Mouse (Mus musculus): ENCODE results near the gene Dusp6. TPM values are rescaled to one million over a fixed set of nuclear protein-coding genes. Genes with fewer than 3 reads are reported as not detected.
A peak's percentile ranks its signal among the peaks of the same experiment; 100 is the strongest.

Gene Dusp6
- polyA plus RNA-seq, 1 experiment from 2014 or later, result 34.1 TPM

- Histone ChIP-seq H3K4me2 (ENCODE audit: low read length) (no peak overlapping the region), H3K4me3 (ENCODE audit: low read depth, low read length) (no peak overlapping the region)
- no peak for ATAC-seq
These were observed 34.7 kb downstream of the Dusp6 start for GRCm38 (mm10) chr10:99297721-99298120.

GRCm38 (mm10) chr10:99298328-99299295, 35.6 kb downstream of the Dusp6 start:
- peak; percentile 67; the same call in 1 of the 2 replicates for ATAC-seq
- H3K9ac ChIP-seq (ENCODE audit: low read length), result no peak overlapping the region
- 5% methylated on average over 18 of the region's 18 CpGs for whole genome bisulfite sequencing

More at GRCm38 (mm10) chr10:99297721-99298120, 34.7 kb downstream of the Dusp6 start:
- H3K9me3 ChIP-seq (replicated peaks; ENCODE audit: control insufficient read depth, low read length), result no peaks in the 10 kb centered on the region
- 54% methylated on average over 3 of the region's 3 CpGs for WGBS
- H3K9ac ChIP-seq (ENCODE audit: low read length), result no peak overlapping the region
- DNase-seq (ENCODE audit: low spot score), result no peak
- H3K27ac ChIP-seq (ENCODE audit: low read depth, low read length), result no peak overlapping the region
- peaks cover 10% of the 10 kb centered on the region for H3K4me1 ChIP-seq (ENCODE audit: control insufficient read depth, insufficient read depth, low read length)
- H3K36me3 ChIP-seq (ENCODE audit: control insufficient read depth, insufficient read depth, low read length), result no peaks in the 10 kb centered on the region
- H3K27me3 ChIP-seq (replicated peaks; ENCODE audit: control insufficient read depth, insufficient read depth, low read length), result no peaks in the 10 kb centered on the region

GRCm38 (mm10) chr10:99299303-99299702, 36.3 kb downstream of the Dusp6 start:
- no peaks in the 10 kb centered on the region for H3K9me3 ChIP-seq (replicated peaks; ENCODE audit: control insufficient read depth, low read length)
- H3K9ac ChIP-seq (ENCODE audit: low read length), result no peak overlapping the region
- no peaks in the 10 kb centered on the region for H3K36me3 ChIP-seq (ENCODE audit: control insufficient read depth, insufficient read depth, low read length)
- H3K4me3 ChIP-seq (ENCODE audit: low read depth, low read length), result no peak overlapping the region
- 0 out of 2 replicates have a peak overlapping the region, but pooled peaks have one; percentile 14 for H3K27ac ChIP-seq (ENCODE audit: low read depth, low read length)
- DNase-seq (ENCODE audit: low spot score), result no peak
- H3K4me2 ChIP-seq (ENCODE audit: low read length), result peak overlapping the region; percentile 34
- peaks cover 10% of the 10 kb centered on the region for H3K4me1 ChIP-seq (ENCODE audit: control insufficient read depth, insufficient read depth, low read length)
- WGBS, result 5% methylated on average over 9 of the region's 9 CpGs
- peak; percentile 46; the same call in 1 of the 2 replicates for ATAC-seq
- no peaks in the 10 kb centered on the region for H3K27me3 ChIP-seq (replicated peaks; ENCODE audit: control insufficient read depth, insufficient read depth, low read length)

More at GRCm38 (mm10) chr10:99298328-99299295, 35.6 kb downstream of the Dusp6 start:
- Histone ChIP-seq H3K36me3 (ENCODE audit: control insufficient read depth, insufficient read depth, low read length) (no peaks in the 10 kb centered on the region), H3K27me3 (replicated peaks; ENCODE audit: control insufficient read depth, insufficient read depth, low read length) (no peaks in the 10 kb centered on the region), H3K27ac (ENCODE audit: low read depth, low read length) (0 out of 2 replicates have a peak overlapping the region, but pooled peaks have one; percentile 14), H3K9me3 (replicated peaks; ENCODE audit: control insufficient read depth, low read length) (no peaks in the 10 kb centered on the region), H3K4me3 (ENCODE audit: low read depth, low read length) (no peak overlapping the region), H3K4me1 (ENCODE audit: control insufficient read depth, insufficient read depth, low read length) (peaks cover 10% of the 10 kb centered on the region), H3K4me2 (ENCODE audit: low read length) (peak overlapping the region; percentile 34)
- DNase-seq (ENCODE audit: low spot score), result peak; percentile 57

- Histone ChIP-seq H3K4me3 (ENCODE audit: low read depth, low read length) (no peak overlapping the region), H3K4me2 (ENCODE audit: low read length) (no peak overlapping the region), H3K4me1 (ENCODE audit: control insufficient read depth, insufficient read depth, low read length) (peaks cover 10% of the 10 kb centered on the region), H3K9ac (ENCODE audit: low read length) (no peak overlapping the region), H3K27me3 (replicated peaks; ENCODE audit: control insufficient read depth, insufficient read depth, low read length) (no peaks in the 10 kb centered on the region), H3K36me3 (ENCODE audit: control insufficient read depth, insufficient read depth, low read length) (no peaks in the 10 kb centered on the region), H3K27ac (ENCODE audit: low read depth, low read length) (no peak overlapping the region), H3K9me3 (replicated peaks; ENCODE audit: control insufficient read depth, low read length) (no peaks in the 10 kb centered on the region)
- DNase-seq (ENCODE audit: low spot score) (no peak), ATAC-seq (no peak)
- WGBS, result 90% methylated on average over 4 of the region's 4 CpGs
These were observed 39.0 kb downstream of the Dusp6 start for GRCm38 (mm10) chr10:99302051-99302450.

GRCm38 (mm10) chr10:99308837-99309236, 45.8 kb downstream of the Dusp6 start:
- Histone ChIP-seq H3K27ac (ENCODE audit: low read depth, low read length) (no peak overlapping the region), H3K36me3 (ENCODE audit: control insufficient read depth, insufficient read depth, low read length) (no peaks in the 10 kb centered on the region), H3K27me3 (replicated peaks; ENCODE audit: control insufficient read depth, insufficient read depth, low read length) (no peaks in the 10 kb centered on the region), H3K4me2 (ENCODE audit: low read length) (no peak overlapping the region), H3K9ac (ENCODE audit: low read length) (no peak overlapping the region), H3K4me1 (ENCODE audit: control insufficient read depth, insufficient read depth, low read length) (no peaks in the 10 kb centered on the region), H3K4me3 (ENCODE audit: low read depth, low read length) (no peak overlapping the region), H3K9me3 (replicated peaks; ENCODE audit: control insufficient read depth, low read length) (no peaks in the 10 kb centered on the region)
- DNase-seq (ENCODE audit: low spot score) (no peak), ATAC-seq (no peak)
- 93% methylated on average over 4 of the region's 4 CpGs for WGBS

GRCm38 (mm10) chr10:99309617-99310016, 46.6 kb downstream of the Dusp6 start:
- Histone ChIP-seq H3K36me3 (ENCODE audit: control insufficient read depth, insufficient read depth, low read length) (no peaks in the 10 kb centered on the region), H3K4me3 (ENCODE audit: low read depth, low read length) (no peak overlapping the region), H3K9me3 (replicated peaks; ENCODE audit: control insufficient read depth, low read length) (no peaks in the 10 kb centered on the region), H3K27ac (ENCODE audit: low read depth, low read length) (no peak overlapping the region), H3K4me2 (ENCODE audit: low read length) (no peak overlapping the region), H3K9ac (ENCODE audit: low read length) (no peak overlapping the region), H3K4me1 (ENCODE audit: control insufficient read depth, insufficient read depth, low read length) (no peaks in the 10 kb centered on the region), H3K27me3 (replicated peaks; ENCODE audit: control insufficient read depth, insufficient read depth, low read length) (no peaks in the 10 kb centered on the region)
- DNase-seq (ENCODE audit: low spot score) (no peak), ATAC-seq (no peak)
- 77% methylated on average over 9 of the region's 9 CpGs for WGBS

GRCm38 (mm10) chr10:99310204-99310603, 47.2 kb downstream of the Dusp6 start:
- Histone ChIP-seq H3K4me1 (ENCODE audit: control insufficient read depth, insufficient read depth, low read length) (no peaks in the 10 kb centered on the region), H3K9ac (ENCODE audit: low read length) (no peak overlapping the region), H3K27me3 (replicated peaks; ENCODE audit: control insufficient read depth, insufficient read depth, low read length) (no peaks in the 10 kb centered on the region), H3K36me3 (ENCODE audit: control insufficient read depth, insufficient read depth, low read length) (no peaks in the 10 kb centered on the region), H3K27ac (ENCODE audit: low read depth, low read length) (no peak overlapping the region), H3K4me2 (ENCODE audit: low read length) (no peak overlapping the region), H3K4me3 (ENCODE audit: low read depth, low read length) (no peak overlapping the region), H3K9me3 (replicated peaks; ENCODE audit: control insufficient read depth, low read length) (no peaks in the 10 kb centered on the region)
- ATAC-seq (no peak), DNase-seq (ENCODE audit: low spot score) (no peak)
- WGBS, result 89% methylated on average over 10 of the region's 10 CpGs

- H3K4me3 ChIP-seq (ENCODE audit: low read depth, low read length), result no peak overlapping the region
- no peaks in the 10 kb centered on the region for H3K9me3 ChIP-seq (replicated peaks; ENCODE audit: control insufficient read depth, low read length)
- no peaks in the 10 kb centered on the region for H3K4me1 ChIP-seq (ENCODE audit: control insufficient read depth, insufficient read depth, low read length)
- DNase-seq (ENCODE audit: low spot score), result no peak
- H3K27ac ChIP-seq (ENCODE audit: low read depth, low read length), result no peak overlapping the region
- no peak overlapping the region for H3K9ac ChIP-seq (ENCODE audit: low read length)
- H3K36me3 ChIP-seq (ENCODE audit: control insufficient read depth, insufficient read depth, low read length), result no peaks in the 10 kb centered on the region
- no peaks in the 10 kb centered on the region for H3K27me3 ChIP-seq (replicated peaks; ENCODE audit: control insufficient read depth, insufficient read depth, low read length)
- no peak overlapping the region for H3K4me2 ChIP-seq (ENCODE audit: low read length)
- WGBS, result 97% methylated on average over 1 of the region's 1 CpGs
- no peak for ATAC-seq
These were observed 48.9 kb downstream of the Dusp6 start for GRCm38 (mm10) chr10:99311956-99312355.

- no peak overlapping the region for H3K9ac ChIP-seq (ENCODE audit: low read length)
- no peaks in the 10 kb centered on the region for H3K36me3 ChIP-seq (ENCODE audit: control insufficient read depth, insufficient read depth, low read length)
- DNase-seq (ENCODE audit: low spot score) (no peak), ATAC-seq (no peak)
- H3K4me1 ChIP-seq (ENCODE audit: control insufficient read depth, insufficient read depth, low read length), result no peaks in the 10 kb centered on the region
- H3K27ac ChIP-seq (ENCODE audit: low read depth, low read length), result no peak overlapping the region
- no peak overlapping the region for H3K4me2 ChIP-seq (ENCODE audit: low read length)
- no peaks in the 10 kb centered on the region for H3K27me3 ChIP-seq (replicated peaks; ENCODE audit: control insufficient read depth, insufficient read depth, low read length)
- no peaks in the 10 kb centered on the region for H3K9me3 ChIP-seq (replicated peaks; ENCODE audit: control insufficient read depth, low read length)
- WGBS, result 81% methylated on average over 7 of the region's 7 CpGs
- no peak overlapping the region for H3K4me3 ChIP-seq (ENCODE audit: low read depth, low read length)
These were observed 51.3 kb downstream of the Dusp6 start for GRCm38 (mm10) chr10:99314366-99314765.
